Mouse (Mus musculus) left cerebral cortex, adult 9 months (tissue): ENCODE results near the gene Trpc5os.

ENCODE experiments used
- DNase-seq, 2 experiments: peaks; one replicate each; pipeline ENCODE4 v3.0.0; 2022; ENCODE audit warnings: low spot score in 2 of 2

Gene Trpc5os

GRCm38 (mm10) chrX:144456281-144456680 lies at the start of gene Trpc5os:
Gene Trpc5os, plus strand, starts transcription at chrX:144456581.
- no peak for DNase-seq

DNA sequence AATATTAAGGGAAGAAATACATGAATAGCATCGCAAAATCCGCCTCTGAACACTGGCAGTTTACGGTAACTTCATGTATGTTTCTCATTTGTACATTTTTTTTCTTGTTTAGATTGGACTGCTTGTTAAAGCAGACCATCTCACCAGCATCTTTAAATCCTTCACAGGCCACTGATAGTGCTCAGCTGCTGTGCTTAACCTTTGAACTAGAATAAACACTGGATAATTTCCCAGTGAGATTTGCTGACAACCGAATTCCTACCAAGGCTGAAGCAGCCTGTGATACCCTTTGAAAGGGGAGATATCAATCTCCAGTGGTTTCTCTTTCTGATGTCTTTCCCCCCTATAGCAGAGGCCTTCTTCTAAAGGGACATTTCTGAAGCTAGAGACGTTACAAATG lies 48.3 kb upstream of the Trpc5os start:
- DNase-seq = no peak

- DNase-seq = peak in 1 of 2 experiments; percentile 4
These were observed 36.1 kb upstream of the Trpc5os start for GRCm38 (mm10) chrX:144420259-144420658.

- DNase-seq = no peak
These were observed 35.3 kb upstream of the Trpc5os start for GRCm38 (mm10) chrX:144421091-144421490.

GRCm38 (mm10) chrX:144423848-144424247 lies 32.5 kb upstream of the Trpc5os start:
- DNase-seq = no peak

DNA sequence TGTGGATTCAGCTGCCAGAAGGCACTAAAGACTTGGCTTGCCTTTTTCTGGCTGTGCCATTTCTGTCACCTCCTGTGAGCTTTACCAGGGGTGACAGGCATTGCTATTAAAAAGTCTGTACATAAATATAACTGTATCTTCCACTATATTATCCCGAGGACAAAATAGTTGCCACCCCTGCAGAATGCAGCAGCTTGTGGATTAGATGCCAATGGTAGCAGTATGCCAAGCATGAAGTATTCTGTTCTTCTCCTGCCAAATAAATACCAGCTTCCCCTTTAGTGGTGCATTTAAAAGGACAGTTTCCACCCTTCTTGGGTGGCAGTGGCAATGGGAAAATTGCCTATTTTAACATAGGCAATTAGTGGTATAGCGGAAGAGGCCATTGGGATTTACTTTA lies 8.0 kb downstream of the Trpc5os start:
- peak in 1 of 2 experiments; percentile 15 for DNase-seq

DNA sequence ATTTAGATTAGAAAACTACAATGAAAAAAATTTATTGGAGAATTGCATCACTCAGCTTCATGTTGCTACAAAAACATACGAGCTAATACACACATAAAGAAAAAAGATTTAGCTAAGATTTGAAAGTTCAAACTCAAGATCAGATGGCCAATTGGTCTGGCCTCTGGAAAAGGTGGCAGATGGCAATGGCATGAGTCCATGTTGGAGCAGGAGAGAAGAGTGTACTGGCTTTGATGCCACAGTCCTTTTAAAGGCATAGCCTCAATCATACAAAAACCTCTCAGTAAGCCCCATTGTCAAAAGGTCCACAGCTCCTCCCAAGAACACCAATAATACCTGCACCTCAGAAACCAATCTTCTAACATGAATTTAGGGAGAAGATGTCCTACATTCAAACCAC lies 35.0 kb downstream of the Trpc5os start:
- no peak for DNase-seq

DNA sequence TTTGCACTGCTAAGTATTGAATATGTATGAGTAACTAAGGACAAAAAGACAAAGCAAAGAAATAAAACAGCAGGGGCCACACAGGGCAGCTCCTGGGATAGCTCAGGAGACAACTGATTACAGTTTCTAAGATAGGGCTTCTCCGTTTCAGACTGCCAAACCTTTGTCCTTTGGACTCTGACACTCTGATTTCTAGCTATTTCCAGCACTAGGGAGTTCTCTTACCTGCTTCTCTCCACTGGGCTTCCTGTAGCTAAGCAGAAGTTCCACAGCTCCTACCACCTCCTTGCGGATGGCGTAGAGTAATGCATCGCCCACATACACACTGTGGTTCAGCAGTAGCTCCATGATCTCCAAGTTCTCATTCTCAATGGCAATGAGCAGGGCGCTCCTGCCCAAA lies 66.9 kb downstream of the Trpc5os start:
- DNase-seq = no peak

- no peak for DNase-seq
These were observed 69.7 kb downstream of the Trpc5os start for GRCm38 (mm10) chrX:144526042-144526441.
